Mouse (Mus musculus): Measurements from ENCODE around the gene Spn. TPM values are rescaled to one million over a fixed set of nuclear protein-coding genes. Genes with fewer than 3 reads are reported as not detected.
A peak's percentile ranks its signal among the peaks of the same experiment; 100 is the strongest.

Spn gene
- total and polyA plus RNA-seq, 3 experiments = 135 to 184 (median 169) TPM

- no peak for TF ChIP-seq ZKSCAN1 (IDR thresholded peaks at IDR 0.05; ENCODE audit: low read depth, low read length)
- TF ChIP-seq MAZ (IDR thresholded peaks at IDR 0.05; ENCODE audit: low read depth, low read length) = no peak
- TF ChIP-seq EP300 (IDR thresholded peaks at IDR 0.05; ENCODE audit: low read depth in 1 of 2, low read length in 2 of 2) = no peak
- TF ChIP-seq MXI1 (IDR thresholded peaks at IDR 0.05; ENCODE audit: low read depth, low read length) = peak; percentile 81
- no peak for TF ChIP-seq POLR2AphosphoS5 (IDR thresholded peaks at IDR 0.05; ENCODE audit: borderline replicate concordance, low read depth, low read length)
- no peak for TF ChIP-seq ZNF384 (IDR thresholded peaks at IDR 0.05; ENCODE audit: low read depth, low read length)
- no peak for TF ChIP-seq ETS1 (IDR thresholded peaks at IDR 0.05; ENCODE audit: low read depth, low read length)
- no peak; a peak in 1 of 4 replicates for TF ChIP-seq POLR2A (IDR thresholded peaks at IDR 0.05; ENCODE audit: control insufficient read depth in 1 of 2, insufficient read depth in 1 of 2, low read depth in 1 of 2, low read length in 2 of 2, poor library complexity in 1 of 2)
- TF ChIP-seq TCF12 (IDR thresholded peaks at IDR 0.05; ENCODE audit: low read depth, low read length) = no peak
- no peak for TF ChIP-seq JUND (IDR thresholded peaks at IDR 0.05; ENCODE audit: low read depth, low read length)
- TF ChIP-seq TAL1 (IDR thresholded peaks at IDR 0.05; ENCODE audit: low read length) = no peak
- no peak for TF ChIP-seq HCFC1 (IDR thresholded peaks at IDR 0.05; ENCODE audit: low read depth, low read length)
- TF ChIP-seq POLR2AphosphoS2 (IDR thresholded peaks at IDR 0.05; ENCODE audit: low read length) = no peak
- no peak for TF ChIP-seq E2F4 (IDR thresholded peaks at IDR 0.05; ENCODE audit: borderline replicate concordance, low read depth, low read length)
- 0 out of 2 replicates have a peak, but pooled peaks have one; percentile 10 for TF ChIP-seq MAFK (IDR thresholded peaks at IDR 0.05; ENCODE audit: borderline replicate concordance, low read depth, low read length)
- TF ChIP-seq NELFE (IDR thresholded peaks at IDR 0.05; ENCODE audit: low read depth, low read length) = 0 out of 2 replicates have a peak, but pooled peaks have one; percentile 6
- TF ChIP-seq ZMIZ1 (IDR thresholded peaks at IDR 0.05; ENCODE audit: low read depth, low read length) = no peak
- TF ChIP-seq KAT2A (conservative IDR thresholded peaks at IDR 0.05; ENCODE audit: low read depth, low read length) = 0 out of 2 replicates have a peak, but pooled peaks have one; percentile 24
Observed at GRCm38 (mm10) chr7:127134821-127135447, 2.7 kb downstream of the Spn start (continued).

- Histone ChIP-seq H3K27me3 (ENCODE audit: control insufficient read depth in 1 of 2, insufficient read depth in 2 of 2, low read length in 2 of 2) (no peaks in the 10 kb centered on the region), H3K27ac (ENCODE audit: control insufficient read depth, low read depth, low read length) (no peak overlapping the region), H3K36me3 (ENCODE audit: control insufficient read depth in 1 of 2, insufficient read depth in 2 of 2, low read length in 2 of 2) (peaks cover 0 to 22% of the 10 kb centered on the region in 2 experiments; a peak in 3 of 4 replicates), H3K4me3 (ENCODE audit: control insufficient read depth in 1 of 2, insufficient read depth in 1 of 2, low read depth in 2 of 2, low read length in 2 of 2) (no peak overlapping the region), H3K9ac (ENCODE audit: control insufficient read depth, low read depth, low read length, poor library complexity, severe bottlenecking) (no peak overlapping the region), H3K79me2 (ENCODE audit: control insufficient read depth, insufficient read depth, low read length, poor library complexity) (peaks cover 49% of the 10 kb centered on the region), H3K9me3 (replicated peaks; ENCODE audit: insufficient read depth, low read length) (no peaks in the 10 kb centered on the region), H3K4me1 (ENCODE audit: control insufficient read depth in 1 of 2, insufficient read depth in 2 of 2, low read length in 2 of 2) (peaks cover 0 to 26% of the 10 kb centered on the region in 2 experiments; a peak in 3 of 4 replicates)
- no peak; a peak in 1 of 4 replicates for TF ChIP-seq POLR2A (IDR thresholded peaks at IDR 0.05; ENCODE audit: control insufficient read depth in 1 of 2, insufficient read depth in 1 of 2, low read depth in 1 of 2, low read length in 2 of 2, poor library complexity in 1 of 2)
- no peak for TF ChIP-seq NELFE (IDR thresholded peaks at IDR 0.05; ENCODE audit: low read depth, low read length)
- TF ChIP-seq CTCF (IDR thresholded peaks at IDR 0.05 in 2 of 3, conservative IDR thresholded peaks at IDR 0.05 in 1 of 3; ENCODE audit: control insufficient read depth in 1 of 3, insufficient read depth in 1 of 3, low read depth in 2 of 3, low read length in 3 of 3, poor library complexity in 1 of 3, severe bottlenecking in 1 of 3) = no peak
- TF ChIP-seq GATA1 (IDR thresholded peaks at IDR 0.05; ENCODE audit: low read depth, low read length) = no peak
- TF ChIP-seq ZKSCAN1 (IDR thresholded peaks at IDR 0.05; ENCODE audit: low read depth, low read length) = no peak
- TF ChIP-seq JUND (IDR thresholded peaks at IDR 0.05; ENCODE audit: low read depth, low read length) = no peak
- no peak for TF ChIP-seq TAL1 (IDR thresholded peaks at IDR 0.05; ENCODE audit: low read length)
- TF ChIP-seq MAFK (IDR thresholded peaks at IDR 0.05; ENCODE audit: borderline replicate concordance, low read depth, low read length) = no peak
- TF ChIP-seq KAT2A (conservative IDR thresholded peaks at IDR 0.05; ENCODE audit: low read depth, low read length) = no peak
- no peak for TF ChIP-seq NRF1 (IDR thresholded peaks at IDR 0.05; ENCODE audit: insufficient read depth, low read depth, low read length, poor library complexity, severe bottlenecking)
- no peak for TF ChIP-seq POLR2AphosphoS5 (IDR thresholded peaks at IDR 0.05; ENCODE audit: borderline replicate concordance, low read depth, low read length)
- TF ChIP-seq USF2 (IDR thresholded peaks at IDR 0.05; ENCODE audit: borderline replicate concordance in 1 of 2, insufficient read depth in 1 of 2, low read depth in 1 of 2, low read length in 2 of 2) = no peak
- TF ChIP-seq BHLHE40 (IDR thresholded peaks at IDR 0.05; ENCODE audit: borderline replicate concordance, low read depth, low read length) = no peak
- TF ChIP-seq MYB (IDR thresholded peaks at IDR 0.05; ENCODE audit: low read depth, low read length) = no peak
- TF ChIP-seq HCFC1 (IDR thresholded peaks at IDR 0.05; ENCODE audit: low read depth, low read length) = no peak
- no peak for TF ChIP-seq POLR2AphosphoS2 (IDR thresholded peaks at IDR 0.05; ENCODE audit: low read length)
- DNase-seq (ENCODE audit: low read depth, low spot score) = no peak
Observed at GRCm38 (mm10) chr7:127133125-127133524, 4.5 kb downstream of the Spn start.
